Mouse (Mus musculus): ENCODE measurements around the gene Mterf1b. TPM values are rescaled to one million over a fixed set of nuclear protein-coding genes. Genes with fewer than 3 reads are reported as not detected.

The Mterf1b gene
- polyA plus RNA-seq, 1 experiment from 2014 or later, result 3.6 TPM

Other genes starting within 250 kb of the Mterf1b start
- 115 and 126 TPM in 2 replicates for gene Cyp51, start 87.6 kb upstream of the Mterf1b start, polyA plus RNA-seq (2015; fragmentation: Nextera tagmentation; extraction: Ambion mirVana)

Data from forebrain, embryonic 13.5 days (tissue).